Mouse (Mus musculus): Measurements from ENCODE around the gene Rnf220.

Rnf220 gene

GRCm38 (mm10) chr4:117330132-117330531, 166.7 kb downstream of the Rnf220 start:
- no peak for DNase-seq

GRCm38 (mm10) chr4:117326915-117327314, 169.9 kb downstream of the Rnf220 start:
- DNase-seq = no peak

- DNase-seq = no peak
These were observed 171.8 kb downstream of the Rnf220 start for GRCm38 (mm10) chr4:117325076-117325475.

- DNase-seq = peak; percentile 73
These were observed 173.1 kb downstream of the Rnf220 start for GRCm38 (mm10) chr4:117323515-117324344.

- no peak for DNase-seq
These were observed 175.8 kb downstream of the Rnf220 start for GRCm38 (mm10) chr4:117321011-117321410.

- DNase-seq = no peak
These were observed 178.3 kb downstream of the Rnf220 start for GRCm38 (mm10) chr4:117318508-117318907.

- no peak for DNase-seq
These were observed 179.1 kb downstream of the Rnf220 start for GRCm38 (mm10) chr4:117317701-117318190.

GRCm38 (mm10) chr4:117316800-117317199, 180.1 kb downstream of the Rnf220 start:
- DNase-seq = no peak

- no peak for DNase-seq
These were observed 181.9 kb downstream of the Rnf220 start for GRCm38 (mm10) chr4:117314849-117315500.

GRCm38 (mm10) chr4:117313085-117313424, 183.8 kb downstream of the Rnf220 start:
- DNase-seq = no peak

GRCm38 (mm10) chr4:117312416-117313084, 184.3 kb downstream of the Rnf220 start:
- no peak for DNase-seq

GRCm38 (mm10) chr4:117311891-117312290, 185.0 kb downstream of the Rnf220 start:
- DNase-seq = no peak

GRCm38 (mm10) chr4:117309427-117309826, 187.4 kb downstream of the Rnf220 start:
- DNase-seq = no peak

- DNase-seq = no peak
These were observed 189.6 kb downstream of the Rnf220 start for GRCm38 (mm10) chr4:117307270-117307669.

- DNase-seq = no peak
These were observed 191.4 kb downstream of the Rnf220 start for GRCm38 (mm10) chr4:117305461-117305860.

GRCm38 (mm10) chr4:117304239-117305025, 192.4 kb downstream of the Rnf220 start:
- DNase-seq = no peak

GRCm38 (mm10) chr4:117303581-117304238, 193.1 kb downstream of the Rnf220 start:
- no peak for DNase-seq

GRCm38 (mm10) chr4:117302027-117302806, 194.6 kb downstream of the Rnf220 start:
- no peak for DNase-seq

- no peak for DNase-seq
These were observed 196.9 kb downstream of the Rnf220 start for GRCm38 (mm10) chr4:117299921-117300320.

GRCm38 (mm10) chr4:117297819-117298218, 199.0 kb downstream of the Rnf220 start:
- DNase-seq = no peak

GRCm38 (mm10) chr4:117296849-117297593, 199.8 kb downstream of the Rnf220 start:
- DNase-seq = no peak
